Mouse (Mus musculus): ENCODE data around the gene Tead1.
A peak's percentile ranks its signal among the peaks of the same experiment; 100 is the strongest.

The Tead1 gene

DNA sequence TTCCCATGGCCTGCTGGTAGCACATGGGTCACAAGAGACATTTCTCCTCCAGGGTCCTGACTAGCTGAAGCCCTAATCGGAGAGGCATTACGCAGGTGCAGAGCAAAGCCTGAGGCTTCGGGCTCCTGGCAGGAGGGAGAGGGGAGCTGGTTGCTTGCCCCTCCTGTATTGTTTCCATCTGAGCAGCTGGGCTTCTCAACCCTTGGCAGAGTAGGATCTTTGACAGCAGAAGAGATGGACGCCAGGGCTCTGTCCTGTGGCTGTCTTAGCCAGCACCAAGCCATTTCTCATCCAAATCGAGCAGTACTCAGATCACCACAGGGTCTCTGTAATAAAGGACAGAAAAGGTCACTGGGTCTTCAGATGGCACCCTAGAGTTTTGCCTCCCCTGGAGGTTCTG, 97.6 kb downstream of the Tead1 start:
- no peak for ATAC-seq (ENCODE audit: low TSS enrichment)

DNA sequence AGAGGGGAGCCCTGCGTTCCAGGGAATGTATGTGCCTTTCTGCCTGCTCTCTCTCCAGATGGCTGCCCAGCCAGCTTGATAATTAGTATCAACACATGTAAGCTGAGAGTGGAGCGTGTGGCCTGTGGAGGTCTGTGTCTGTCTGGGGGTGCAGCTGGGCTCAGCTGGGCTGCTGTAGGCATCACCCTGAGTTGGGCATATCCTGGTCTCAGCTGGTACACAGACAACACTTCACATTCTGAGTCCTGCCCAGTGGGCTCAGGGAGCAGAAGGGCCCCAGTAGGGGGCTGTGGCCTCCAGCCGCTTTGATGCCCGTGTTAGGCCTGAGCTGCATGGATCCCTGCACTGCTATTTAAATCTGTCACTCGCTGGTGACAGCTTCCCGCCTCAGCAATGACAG, 100.5 kb downstream of the Tead1 start:
- no peak for ATAC-seq (ENCODE audit: low TSS enrichment)

DNA sequence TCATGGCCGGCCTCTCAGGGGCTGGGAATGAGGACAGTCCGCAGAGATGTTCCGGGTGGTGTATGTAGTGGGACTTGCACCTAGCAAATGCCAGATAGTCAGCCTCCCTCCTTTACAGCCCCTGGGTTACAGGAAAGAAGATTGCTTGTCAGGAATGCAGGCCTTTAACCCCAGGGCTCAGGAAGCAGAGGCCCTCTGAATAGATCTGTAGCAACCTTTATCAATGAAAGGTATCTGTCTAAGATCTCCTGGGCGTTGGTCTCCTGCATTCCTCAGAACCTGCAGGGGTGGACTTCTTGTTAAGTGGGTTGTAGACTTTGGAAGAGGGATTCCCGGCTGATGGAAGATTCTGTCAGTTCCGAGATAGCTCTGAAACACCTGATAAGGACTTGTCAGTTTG, 101.8 kb downstream of the Tead1 start:
- no peak for ATAC-seq (ENCODE audit: low TSS enrichment)

DNA sequence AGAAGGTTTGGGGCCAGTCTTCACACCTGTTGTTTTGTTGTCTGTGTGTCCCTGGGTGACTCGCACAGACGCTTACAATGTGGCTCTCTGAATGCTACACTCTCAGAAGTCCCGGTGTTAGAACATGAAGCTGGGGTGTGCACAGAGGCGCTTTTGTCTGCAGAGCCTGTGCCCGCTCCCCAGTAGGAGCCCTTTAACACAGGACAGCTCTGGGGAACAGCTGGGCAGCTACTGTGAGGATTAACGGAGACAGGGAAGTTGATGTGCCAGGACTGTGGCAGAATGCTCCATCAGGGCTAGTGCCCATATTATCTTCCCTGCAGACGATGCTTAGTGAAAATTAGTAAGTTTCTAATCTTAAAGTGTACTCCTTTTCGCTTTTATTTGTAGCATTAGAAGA, 102.9 kb downstream of the Tead1 start:
- no peak for ATAC-seq (ENCODE audit: low TSS enrichment)

DNA sequence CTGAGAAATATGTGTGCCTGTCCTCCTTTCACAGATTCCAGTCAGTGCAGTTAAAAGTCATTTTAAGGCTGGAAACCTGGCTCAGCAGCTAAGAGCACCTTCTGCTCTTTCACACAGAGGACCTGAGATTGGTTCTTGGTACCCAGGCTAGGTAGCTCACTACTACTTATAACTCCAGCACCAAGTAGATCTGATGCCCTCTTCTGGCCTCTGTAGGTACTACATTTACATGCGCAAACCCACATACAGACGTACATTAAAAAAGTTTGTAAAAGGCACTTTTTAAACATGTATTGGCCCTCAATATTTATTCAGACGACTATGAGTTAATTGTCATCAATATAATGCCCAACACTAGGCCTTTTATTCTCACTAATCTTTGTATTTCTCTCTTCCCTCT, 105.2 kb downstream of the Tead1 start:
- no peak for ATAC-seq (ENCODE audit: low TSS enrichment)

DNA sequence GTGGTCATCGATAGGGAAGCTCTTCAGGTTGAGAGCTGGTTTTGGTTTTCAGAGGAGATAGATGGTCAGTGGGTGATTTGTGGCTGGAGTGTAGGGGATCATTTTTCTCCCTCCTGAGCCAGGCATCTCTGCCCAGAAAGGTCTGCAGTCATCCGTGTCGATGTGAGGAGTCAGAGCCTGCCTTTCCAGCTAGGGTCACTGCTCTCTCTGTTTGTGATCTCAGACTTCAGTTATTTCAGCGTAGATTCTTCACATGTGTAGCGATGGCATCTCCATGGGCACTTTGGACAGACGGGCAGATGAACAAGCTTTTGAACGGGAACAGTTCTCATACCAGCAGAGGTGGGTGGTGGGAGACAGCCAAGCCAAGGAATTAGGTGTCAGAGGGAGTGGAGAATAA, 106.2 kb downstream of the Tead1 start:
- no peak for ATAC-seq (ENCODE audit: low TSS enrichment)

DNA sequence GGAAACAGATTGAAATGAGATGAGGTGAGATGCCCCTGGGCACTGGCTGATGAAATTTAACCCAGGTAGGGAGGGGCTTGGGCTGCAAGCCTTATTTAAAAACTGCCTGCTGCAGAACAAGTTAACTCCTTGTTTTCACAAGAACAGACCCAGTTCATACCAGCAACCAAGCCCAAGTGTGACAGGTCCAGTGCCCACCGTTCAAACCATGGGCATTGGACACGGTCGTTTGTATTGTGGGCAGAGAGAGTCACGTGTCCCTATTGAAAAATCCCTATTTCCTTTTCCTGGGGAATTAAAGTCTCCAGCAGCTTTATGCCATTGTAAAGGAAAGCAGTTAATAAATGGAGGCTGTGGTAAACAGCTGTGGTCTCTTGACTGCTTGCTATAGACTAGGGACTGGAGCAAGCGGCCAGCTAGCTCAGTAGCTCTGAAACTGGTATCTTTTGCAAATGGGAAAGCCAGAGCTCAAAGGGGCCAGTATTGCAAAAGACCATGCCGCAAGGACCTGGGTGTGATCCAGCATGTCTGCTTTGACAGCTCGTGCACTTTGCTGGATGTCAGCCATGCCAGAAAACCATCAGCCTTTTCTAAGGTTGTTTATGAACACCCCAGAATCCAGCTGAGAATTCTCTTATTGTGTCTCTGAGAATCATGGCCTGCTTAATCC, 107.6 kb downstream of the Tead1 start:
- no peak for ATAC-seq (ENCODE audit: low TSS enrichment)

DNA sequence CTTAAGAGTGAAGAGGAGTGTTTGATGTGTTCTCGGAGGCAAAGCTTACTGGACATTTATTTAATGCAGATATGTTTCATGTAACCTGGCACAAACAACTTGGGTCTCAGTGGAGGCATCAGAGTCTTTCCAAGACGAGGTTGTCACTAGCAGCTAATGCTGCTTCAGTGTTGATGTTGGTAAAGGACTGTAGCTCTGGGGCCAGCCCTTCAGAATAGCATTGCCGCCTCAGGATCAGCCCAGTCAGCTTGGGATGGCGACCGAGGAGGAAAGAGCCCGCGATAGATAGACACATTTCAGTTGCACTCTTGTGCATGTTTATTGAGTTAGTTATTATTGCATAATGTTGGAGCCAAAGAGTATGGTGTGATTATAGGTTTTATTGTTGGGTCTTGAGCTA, 108.2 kb downstream of the Tead1 start:
- ATAC-seq (ENCODE audit: low TSS enrichment): no peak

DNA sequence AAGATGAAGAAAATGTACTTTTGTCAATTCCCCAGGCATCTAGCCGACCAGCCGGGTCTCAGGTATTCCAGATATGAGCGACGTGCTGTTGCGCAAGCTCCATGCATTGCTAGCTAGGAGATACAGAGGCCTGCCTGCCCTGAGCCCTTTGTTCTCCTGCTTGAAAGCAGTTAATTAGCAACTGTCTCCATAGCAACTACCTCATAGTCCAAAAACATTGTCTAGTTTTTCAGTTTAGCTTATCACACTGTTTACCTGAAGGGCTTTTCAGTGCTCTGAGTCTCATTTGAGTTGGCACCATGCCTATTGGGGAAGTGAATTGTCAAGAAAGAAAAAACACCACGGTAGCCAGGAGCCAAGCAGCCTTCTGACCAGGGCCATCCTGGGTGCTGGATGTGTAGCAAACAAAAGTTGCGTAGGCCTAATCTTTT, 109.2 kb downstream of the Tead1 start:
- no peak for ATAC-seq (ENCODE audit: low TSS enrichment)

DNA sequence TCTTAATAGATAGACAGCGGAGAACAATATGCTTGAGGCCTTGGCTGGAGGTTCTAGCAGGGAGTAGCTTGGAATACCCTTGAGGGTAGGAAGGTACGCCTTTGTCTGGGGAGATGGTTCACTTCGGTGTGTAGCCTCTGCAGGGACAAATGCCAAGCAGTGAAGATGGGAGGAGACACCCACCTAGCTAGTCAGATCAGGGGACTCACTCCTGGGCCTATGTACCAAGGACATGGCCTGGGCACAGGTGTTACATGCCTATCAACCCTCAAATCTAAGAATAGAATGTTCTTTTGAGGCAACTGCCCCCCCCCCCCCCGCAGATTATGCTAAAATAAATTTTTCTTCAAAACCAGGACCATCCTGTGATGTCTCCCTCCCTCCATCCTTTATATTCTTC, 110.6 kb downstream of the Tead1 start:
- ATAC-seq (ENCODE audit: low TSS enrichment): no peak

DNA sequence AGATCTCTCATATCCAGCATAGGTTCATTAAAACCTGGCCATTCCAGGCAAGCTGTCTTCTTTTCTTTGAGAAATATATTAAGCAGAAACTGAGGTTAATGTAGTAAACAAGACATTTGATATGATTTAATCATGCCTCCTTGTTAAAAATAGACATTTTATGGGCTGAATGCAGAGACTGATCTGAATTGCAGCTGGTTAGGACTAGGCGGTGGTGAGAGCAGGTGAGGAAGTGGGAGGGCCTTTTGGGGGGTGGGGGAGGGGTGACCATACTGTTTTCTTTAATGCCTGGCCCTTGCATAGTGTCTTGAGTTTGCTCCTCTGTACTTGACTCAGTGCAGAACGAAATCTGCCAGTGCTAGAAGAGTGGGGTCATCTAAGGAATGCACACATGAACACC, 111.2 kb downstream of the Tead1 start:
- ATAC-seq (ENCODE audit: low TSS enrichment): no peak

DNA sequence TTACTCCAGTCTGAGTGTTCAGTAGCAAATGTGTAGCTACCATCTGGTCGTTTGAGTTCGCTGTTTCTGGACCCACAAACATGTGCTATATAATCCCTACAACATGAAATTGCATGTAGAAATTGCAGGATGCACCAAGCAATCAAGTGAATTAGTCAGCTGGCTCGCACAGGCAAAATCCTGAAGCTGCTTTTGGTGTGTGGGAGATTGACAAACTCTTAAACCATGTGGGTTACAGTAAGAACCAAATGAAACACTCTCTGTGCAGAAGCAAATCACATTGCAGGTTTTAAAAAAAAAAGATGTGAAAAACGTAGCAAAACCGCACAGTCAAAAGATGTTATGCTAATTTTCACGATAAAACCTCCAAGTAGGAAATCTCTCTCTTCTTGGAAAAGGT, 113.6 kb downstream of the Tead1 start:
- peak; percentile 76; the same call in 1 of the 2 replicates for ATAC-seq (ENCODE audit: low TSS enrichment)

DNA sequence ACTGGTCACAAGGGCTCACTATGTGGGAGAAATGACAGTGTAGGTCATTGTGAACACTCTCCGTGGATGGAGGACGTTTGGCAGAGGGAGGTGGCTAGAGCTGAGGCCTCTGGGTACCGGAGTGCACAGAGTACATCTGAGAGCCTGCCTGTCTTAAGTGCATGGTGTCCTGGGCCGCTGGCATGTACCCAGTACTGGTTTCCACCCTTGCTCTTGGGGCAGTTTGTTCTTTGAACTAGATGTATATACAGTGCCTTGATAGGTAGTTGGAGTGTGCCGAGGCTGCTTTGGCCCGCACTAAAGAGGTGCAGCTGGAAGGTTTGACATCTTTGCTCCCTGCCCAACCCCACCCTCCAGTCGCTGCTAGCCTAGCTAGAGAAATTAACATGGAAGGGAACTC, 114.8 kb downstream of the Tead1 start:
- no peak for ATAC-seq (ENCODE audit: low TSS enrichment)

DNA sequence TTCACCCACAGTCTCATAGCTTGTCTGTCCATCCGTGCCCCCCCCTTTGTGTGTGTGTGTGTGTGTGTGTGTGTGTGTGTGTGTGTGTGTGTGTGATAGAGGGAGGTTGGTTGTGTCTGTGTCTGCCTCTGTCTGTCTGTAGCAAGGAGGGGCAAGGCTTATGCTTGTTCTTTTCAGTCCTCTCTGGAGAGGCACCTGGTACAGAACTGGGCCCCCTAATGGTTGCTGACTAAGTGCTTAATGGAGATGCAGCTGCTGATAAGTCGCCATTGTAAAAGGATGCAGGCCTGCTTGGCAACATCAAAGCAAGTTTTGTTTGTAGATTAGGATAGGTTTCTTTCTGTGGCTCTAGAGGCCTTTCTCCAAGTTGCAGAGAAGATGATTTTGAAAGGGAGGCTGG, 115.4 kb downstream of the Tead1 start:
- no peak for ATAC-seq (ENCODE audit: low TSS enrichment)

DNA sequence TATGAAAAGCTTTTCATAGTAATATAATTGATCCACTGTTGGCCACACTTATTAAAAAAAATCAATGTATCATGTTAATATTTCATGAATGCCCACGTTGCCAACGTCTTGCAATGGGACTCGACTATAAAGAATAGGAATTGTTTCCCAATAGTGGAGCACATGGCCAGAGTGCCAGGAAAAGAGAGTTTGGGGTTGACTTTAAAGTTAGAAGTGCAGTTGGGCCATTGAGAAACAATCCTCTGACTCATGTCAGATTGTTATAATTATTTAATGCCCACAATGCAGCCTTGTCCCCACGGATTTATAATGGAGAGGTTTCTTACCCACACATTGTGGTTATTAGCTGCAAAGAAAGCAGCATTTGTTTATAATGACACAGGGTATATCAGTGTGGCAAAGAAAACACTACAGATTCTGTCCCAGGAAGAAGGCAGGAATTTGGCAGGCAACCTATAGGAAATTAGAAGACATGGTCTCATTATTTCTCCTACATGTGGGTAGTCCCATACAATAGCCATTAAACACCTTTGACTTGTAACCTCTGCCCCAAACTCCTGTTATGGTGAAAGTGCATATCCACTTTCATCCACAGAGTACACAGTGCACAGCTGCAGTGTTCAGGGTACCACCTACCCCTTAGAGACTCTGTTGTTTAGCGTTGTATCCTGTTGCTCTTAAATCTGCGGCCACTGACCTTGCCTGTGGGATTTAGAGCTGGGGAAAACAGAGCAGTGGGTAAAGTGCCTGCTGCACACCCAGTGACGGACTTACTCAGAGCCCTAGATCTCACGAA, 118.6 kb downstream of the Tead1 start:
- no peak for ATAC-seq (ENCODE audit: low TSS enrichment)

DNA sequence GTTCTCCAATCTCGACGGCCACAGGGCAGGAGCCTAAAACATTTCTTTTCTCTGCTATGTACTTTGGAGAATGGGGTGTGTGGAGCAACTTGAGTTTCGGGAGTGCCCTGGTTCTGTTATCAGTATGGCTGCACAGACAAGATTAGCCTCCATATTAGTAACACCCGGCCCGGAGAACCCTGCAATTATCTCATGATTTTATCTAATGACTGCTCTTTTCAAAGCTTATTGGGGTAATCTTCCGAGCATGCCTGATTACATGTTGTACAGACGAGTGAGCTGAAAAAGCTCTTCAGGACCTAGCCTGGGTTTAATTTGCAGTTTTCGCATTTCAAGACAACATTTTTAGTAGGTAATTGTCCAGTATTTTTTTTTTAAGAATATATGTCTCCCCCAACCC, 122.6 kb downstream of the Tead1 start:
- no peak for ATAC-seq (ENCODE audit: low TSS enrichment)

DNA sequence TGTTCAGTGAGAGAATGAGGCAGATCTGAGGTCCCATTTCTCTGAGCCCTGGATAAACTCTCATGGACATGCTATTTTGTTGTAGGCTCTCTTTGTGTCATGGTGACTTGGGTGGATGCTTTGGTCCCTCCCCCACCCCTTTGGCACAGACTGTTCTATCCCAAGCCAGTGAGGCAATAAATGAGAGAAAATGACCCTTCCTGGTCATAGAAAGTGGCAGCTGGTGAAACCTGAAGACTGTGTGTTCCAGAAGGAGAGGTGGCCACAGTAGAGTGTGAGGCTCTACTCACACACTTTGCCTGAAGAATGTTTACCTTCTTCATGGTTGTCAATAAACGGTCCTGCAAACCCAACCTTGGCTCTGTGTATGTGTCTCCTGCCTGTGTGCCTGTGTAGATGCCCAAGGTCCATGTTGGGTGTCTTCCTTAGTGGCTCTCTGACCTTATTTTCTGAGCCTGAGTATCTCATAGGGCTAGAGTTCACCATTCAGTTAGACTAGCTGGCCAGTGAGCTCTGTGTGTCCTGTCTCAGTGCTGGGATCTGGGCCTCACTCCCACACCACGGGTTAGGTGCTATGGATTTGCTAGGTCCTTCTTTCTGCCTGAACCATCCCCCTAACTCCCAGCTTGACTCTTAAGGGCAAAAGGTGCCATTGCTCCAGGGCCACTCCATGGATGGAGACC, 127.7 kb downstream of the Tead1 start:
- ATAC-seq (ENCODE audit: low TSS enrichment): no peak

DNA sequence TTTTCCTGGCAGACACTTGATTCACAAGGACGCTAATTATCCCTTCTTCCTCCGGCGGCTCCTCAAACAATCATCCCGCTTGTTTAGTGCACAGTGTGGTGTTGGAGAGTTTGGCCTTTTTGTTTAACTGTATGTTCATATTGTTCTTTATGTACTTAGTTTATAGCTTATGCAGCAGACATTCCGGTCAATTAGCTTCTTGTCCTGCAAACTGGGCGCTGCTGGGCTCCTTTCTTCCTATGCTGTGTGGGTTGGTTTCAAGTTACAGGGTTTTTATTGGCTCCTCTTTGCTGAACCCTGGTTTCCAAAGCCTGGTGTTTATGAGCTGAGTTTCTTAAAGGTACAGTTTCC, 128.3 kb downstream of the Tead1 start:
- ATAC-seq (ENCODE audit: low TSS enrichment): no peak

DNA sequence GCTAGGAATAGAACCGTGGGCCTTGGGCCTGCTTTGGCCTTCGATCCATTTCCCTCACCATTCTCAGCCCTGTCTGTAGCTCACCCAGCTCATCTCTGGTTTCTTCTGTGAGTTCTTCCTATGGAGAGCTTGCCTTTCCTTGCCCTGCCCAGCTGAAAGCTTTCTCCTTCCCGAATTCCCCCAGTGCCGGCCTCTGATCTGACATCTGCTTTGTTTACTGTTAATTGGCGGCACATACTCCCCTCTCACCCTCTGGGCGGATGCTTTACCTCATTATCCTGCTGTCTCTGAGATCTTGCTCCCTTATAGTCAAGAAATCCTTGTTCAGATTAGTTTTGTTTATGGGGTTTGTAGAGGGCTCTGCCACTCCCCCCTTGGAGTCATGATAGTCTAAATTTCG, 131.6 kb downstream of the Tead1 start:
- ATAC-seq (ENCODE audit: low TSS enrichment): no peak

DNA sequence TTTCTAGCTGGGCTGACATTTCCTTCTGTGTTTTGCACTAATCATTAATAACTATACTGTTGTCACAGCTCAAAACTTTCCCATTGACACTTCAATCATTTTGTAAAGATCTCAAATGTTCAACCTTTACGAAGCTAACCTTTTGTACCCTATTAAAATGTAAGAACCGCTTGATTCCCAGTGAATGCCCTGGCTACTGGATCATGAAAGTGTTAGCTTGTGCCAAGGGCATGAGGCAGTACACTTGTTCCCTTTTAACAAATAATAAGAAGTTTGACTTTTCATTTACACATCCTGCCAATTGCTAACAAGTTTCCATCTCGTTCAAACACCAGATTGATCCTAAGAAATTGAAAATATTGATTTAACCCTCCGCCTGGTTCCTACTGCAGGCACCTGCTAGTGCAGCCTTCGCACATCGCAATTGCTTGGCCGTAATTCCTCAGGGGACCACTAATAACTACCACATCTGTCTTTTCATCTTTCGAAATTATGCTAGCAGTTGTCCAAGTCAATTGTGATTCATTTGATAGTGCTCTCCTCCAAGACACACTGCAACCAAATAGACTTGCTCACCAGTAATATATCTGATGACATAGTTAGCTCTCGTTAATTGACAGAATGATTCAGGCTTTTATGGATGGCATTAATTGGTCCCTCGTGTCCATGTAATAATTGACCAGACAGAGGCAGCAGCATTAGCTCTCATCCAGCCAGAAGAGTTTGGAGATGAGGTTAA, 133.1 kb downstream of the Tead1 start:
- no peak for ATAC-seq (ENCODE audit: low TSS enrichment)

DNA sequence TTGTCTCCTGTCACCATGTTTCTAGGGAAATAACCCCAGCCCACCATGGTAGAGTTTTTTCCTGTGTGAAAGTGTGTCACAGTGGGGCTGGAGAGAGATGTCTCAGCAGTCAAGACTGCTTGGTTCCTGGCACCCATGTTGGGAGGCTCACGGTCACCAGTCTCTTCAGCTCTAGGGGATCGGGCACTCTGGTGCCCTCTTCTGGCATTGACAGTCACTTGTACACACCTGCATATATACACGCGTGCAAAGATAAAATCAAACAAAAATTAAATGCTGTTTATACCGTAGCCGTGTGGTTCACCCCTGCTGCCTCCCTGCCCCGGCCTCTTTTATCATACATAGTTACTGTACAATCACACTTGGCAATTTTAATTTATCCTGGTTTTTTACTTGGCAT, 134.0 kb downstream of the Tead1 start:
- no peak for ATAC-seq (ENCODE audit: low TSS enrichment)

DNA sequence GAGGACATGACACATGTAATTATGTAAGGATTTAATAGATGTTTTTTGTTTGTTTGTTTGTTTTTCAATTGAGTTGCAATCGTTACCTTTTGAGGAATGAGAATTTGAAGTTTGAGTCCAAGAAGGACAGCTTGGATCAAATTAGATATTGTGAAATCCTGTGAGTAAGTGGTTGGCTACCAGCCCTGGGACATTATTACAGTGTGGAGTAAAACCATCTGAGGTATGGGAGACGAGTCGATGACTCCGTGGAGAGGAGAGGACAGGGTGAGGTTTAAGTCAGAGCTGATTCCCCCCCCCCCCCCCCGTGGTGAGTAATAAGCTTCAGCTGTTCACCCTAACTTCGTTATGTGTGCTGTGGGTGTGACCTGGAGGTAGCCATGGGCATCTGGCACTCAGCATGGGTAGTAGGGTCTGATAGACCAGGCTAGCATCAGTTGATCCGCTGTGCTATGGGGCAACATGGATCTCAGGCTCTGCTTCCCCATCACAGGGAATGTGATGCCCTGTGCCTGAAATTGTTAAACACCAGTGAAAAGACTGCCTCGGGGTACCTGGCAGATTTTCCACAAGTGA, 134.7 kb downstream of the Tead1 start:
- ATAC-seq (ENCODE audit: low TSS enrichment): no peak
